Mouse (Mus musculus) sigmoid colon, adult 10 weeks (tissue): ENCODE measurements around the gene Klhl23. TPM values are rescaled to one million over a fixed set of nuclear protein-coding genes. Genes with fewer than 3 reads are reported as not detected.

Experiments
- polyA plus RNA-seq: library from polyadenylated mRNA; stranded (reverse); fragments of 350-450 nt; fragmentation: Illumina TruSeq; extraction: RNeasy Lipid Tissue Mini Kit (QIAGEN cat#74804); gene quantifications from one replicate; pipeline ENCODE4 v1.2.3, GENCODE M21; 2014; ENCODE audit warnings: low read depth, low replicate concordance

Gene Klhl23
- polyA plus RNA-seq: 54.8 TPM

DNA sequence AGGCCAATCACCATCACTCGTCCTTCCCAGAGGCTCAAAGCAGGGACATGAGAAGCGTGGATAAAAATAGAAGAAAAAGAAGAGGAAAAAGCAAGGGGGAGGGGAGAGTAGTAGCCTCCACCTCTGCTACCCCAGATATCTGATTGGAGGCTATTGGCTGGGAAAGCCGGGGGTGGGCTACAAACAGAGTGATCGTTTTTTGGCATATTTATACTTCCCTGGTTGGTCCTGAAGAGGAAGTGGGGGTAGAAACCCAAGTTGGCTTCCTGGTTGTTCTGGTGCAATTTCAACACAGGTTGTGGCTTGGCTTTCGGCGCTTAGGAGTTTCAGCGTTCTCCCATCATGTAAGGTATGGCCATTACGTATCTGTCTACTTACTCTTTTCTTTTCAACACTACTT, at the start of gene Klhl23:
Gene Klhl23, plus strand, starts transcription at position 234 of the 400 bp plus-strand sequence.

DNA sequence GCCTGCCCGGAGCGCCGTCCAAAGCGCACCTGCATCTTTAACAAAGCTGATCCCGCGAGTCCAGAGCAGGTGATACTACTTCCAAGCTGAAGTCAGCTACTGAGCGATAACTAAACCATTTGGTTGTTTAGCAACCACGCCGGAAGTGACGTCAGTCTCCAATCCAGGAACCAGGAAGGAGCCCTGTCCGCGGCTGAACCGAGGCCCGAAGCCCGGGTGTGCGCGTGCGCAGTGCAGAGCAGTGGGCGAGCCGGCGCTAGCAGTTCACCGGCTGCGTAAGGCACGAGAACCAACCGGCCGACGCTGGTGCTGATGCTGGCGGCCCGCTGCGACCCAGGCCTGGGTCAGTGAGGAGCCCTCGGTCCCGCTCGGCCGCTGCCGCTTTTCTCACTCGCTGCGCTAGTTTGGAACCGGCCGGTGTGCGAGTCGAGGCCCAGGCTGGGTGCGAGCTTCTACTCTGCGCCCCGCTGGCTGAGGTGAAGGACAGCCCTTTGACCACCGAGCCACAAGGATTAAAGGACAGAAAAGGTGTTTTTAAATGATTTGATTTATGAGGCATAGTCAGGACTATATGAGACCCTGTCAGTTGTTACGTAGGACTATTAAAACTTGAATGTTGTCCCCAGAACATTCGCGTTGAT, 32.2 kb upstream of the Klhl23 start, which contains the start of the genes Ccdc173 and Phospho2:
Gene Ccdc173, minus strand, starts transcription at position 147 of the 641 bp plus-strand sequence.
Gene Phospho2, plus strand, starts transcription at position 195 of the 641 bp plus-strand sequence.

DNA sequence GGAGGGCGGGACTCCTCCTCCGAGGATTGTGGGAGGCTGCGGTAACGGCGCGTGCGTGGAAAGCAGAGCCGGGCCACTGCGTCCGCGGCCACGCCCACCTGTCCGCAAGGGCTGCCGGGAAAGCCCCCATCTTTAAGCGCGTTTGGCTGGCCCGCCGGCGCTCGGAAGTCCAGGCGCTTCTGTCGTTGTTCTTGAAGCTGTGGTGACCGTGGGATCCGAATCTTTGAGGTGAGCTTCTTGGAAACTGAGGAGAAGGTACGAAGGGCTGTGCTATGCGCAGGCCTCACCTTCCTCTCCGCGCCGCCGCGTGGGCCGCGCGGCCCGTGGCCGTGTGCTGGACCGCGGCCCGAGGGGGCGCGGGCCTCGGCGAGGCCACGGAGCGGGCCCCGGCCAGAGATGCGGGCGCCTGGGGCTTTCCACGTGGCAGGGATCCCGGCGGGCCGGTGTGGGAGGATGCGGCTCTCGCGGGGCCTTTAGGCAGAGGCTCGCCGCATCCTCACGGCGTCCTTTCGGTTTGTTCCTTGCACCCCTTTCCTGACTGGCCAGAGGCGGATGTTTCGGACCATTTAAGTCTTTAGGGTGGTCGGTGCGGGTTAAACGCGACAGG, 39.8 kb downstream of the Klhl23 start, which contains the start of gene Ssb:
Gene Ssb, plus strand, starts transcription at position 78 of the 607 bp plus-strand sequence.

DNA sequence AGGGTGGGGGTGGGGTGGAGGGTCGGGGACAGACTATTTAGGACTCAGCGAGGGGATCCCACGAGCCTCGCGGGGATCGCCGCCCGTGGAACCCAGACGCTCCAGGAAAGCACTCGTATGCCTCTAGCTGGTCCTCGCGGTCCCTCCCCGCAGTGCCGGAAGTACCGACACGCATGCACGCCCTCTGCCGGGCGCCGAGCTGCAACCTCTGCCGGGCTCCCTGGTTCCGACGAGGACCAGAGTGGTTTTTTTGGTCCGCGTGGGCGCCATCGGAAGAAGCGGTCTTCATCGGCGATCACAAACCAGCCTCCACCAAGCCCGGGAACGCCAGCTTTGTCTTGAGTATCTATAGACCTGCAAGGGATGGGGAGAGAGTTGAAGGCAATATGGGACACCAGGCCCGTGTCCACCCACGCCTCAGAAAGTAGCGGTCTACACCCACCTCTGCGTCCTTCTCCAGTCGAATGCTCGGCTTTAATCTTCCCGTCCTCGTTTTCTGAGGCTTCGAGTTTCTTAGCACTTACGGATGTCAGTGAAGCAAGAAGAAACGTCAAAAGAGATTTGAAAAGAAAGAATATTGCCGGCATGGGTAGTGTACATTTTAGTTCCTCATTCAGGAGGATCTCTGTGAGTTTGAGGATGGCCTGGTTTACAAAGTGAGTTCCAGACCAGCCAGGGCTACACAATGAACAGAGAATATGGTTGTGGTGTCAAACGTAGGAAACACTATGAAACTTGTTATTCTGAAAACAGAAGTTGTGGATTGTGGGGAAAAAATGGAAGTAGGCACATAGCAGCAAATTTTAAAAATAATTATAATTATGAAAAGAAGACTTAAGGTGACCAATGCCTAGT, 63.9 kb downstream of the Klhl23 start, which contains the start of gene Mettl5:
Gene Mettl5, minus strand, starts transcription at position 165 of the 855 bp plus-strand sequence.

Other genes starting within 250 kb of the Klhl23 start
- gene Lrp2, start 235.9 kb upstream of the Klhl23 start, polyA plus RNA-seq: 0.06 TPM
- 27.0 TPM for gene Bbs5, start 174.8 kb upstream of the Klhl23 start, polyA plus RNA-seq
- not detected for gene Klhl41, start 151.8 kb upstream of the Klhl23 start, polyA plus RNA-seq
- 62.6 TPM for gene Fastkd1, start 108.4 kb upstream of the Klhl23 start, polyA plus RNA-seq
- 342 TPM for gene Ppig, start 99.4 kb upstream of the Klhl23 start, polyA plus RNA-seq
- gene Ccdc173, start 32.4 kb upstream of the Klhl23 start, polyA plus RNA-seq: 5.3 TPM
- 71.4 TPM for gene Phospho2, start 32.3 kb upstream of the Klhl23 start, polyA plus RNA-seq
- 720 TPM for gene Ssb, start 39.6 kb downstream of the Klhl23 start, polyA plus RNA-seq
- gene Mettl5, start 63.7 kb downstream of the Klhl23 start, polyA plus RNA-seq: 69.0 TPM
- gene Ubr3, start 75.3 kb downstream of the Klhl23 start, polyA plus RNA-seq: 107 TPM
- not detected for gene Myo3b, start 217.2 kb downstream of the Klhl23 start, polyA plus RNA-seq